Mouse (Mus musculus): ENCODE data around the gene Gm20517.

DNA sequence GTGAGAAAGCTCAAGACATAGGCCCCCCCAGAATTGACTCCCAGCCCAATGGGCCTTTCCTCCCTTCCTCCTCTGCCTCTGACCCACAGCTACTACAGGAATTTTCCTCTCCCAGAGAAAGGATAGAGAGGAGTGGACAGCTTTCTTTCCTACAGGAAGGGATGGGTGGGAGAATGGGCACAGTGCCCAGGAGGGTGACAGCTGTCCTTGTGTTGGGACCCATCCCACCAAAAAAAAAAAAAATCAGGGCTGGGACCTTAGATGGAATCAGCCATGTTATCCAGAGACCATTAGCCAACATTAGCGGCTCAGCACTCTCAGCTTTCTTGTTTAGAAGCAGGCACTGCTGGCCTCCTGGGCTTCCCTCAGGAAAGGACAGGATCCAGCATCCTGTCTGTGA is 94.8 kb downstream of the Gm20517 start:
- no peak for TF ChIP-seq POLR2A (IDR thresholded peaks at IDR 0.05; ENCODE audit: extremely low read depth, insufficient read depth, low read length)
- TF ChIP-seq CTCF (IDR thresholded peaks at IDR 0.05; ENCODE audit: low read depth, low read length), result no peak

Data from liver, adult 2 months (tissue).